Mouse (Mus musculus): ENCODE results near the gene Gpr157.

- TF ChIP-seq ZC3H11A (IDR thresholded peaks at IDR 0.05; ENCODE audit: borderline replicate concordance, low read depth, low read length) = no peak
- TF ChIP-seq CHD2 (IDR thresholded peaks at IDR 0.05; ENCODE audit: low read depth, low read length) = no peak
- no peak for TF ChIP-seq ZNF384 (IDR thresholded peaks at IDR 0.05; ENCODE audit: low read depth, low read length)
Measured at GRCm38 (mm10) chr4:150102822-150103221, 15.7 kb downstream of the Gpr157 start.

All from ES-E14 (cell line).